Mouse (Mus musculus): Measurements from ENCODE around the gene Pcbp4.

The Pcbp4 gene

GRCm38 (mm10) chr9:106428719-106429220 is 24.3 kb upstream of the Pcbp4 start:
- POLR2A ChIA-PET, result interaction anchor here (0.6 to 14.6 kb wide), 93 partner anchors 7 to 394 kb away, joined by 3 to 505 read pairs (median 5); partner anchors contain the start of genes Acy1 (in 3 of the 4), Parp3 (in 3 of the 4), Pcbp4 (in 3 of the 4) and Poc1a (in 3 of the 4)
- CTCF ChIA-PET, result interaction anchor here (0.7 to 3.7 kb wide), 16 partner anchors 10 to 348 kb away, joined by 3 to 35 read pairs (median 3); partner anchors contain the start of genes Parp3 (in 4 of the 4), Rrp9 (in 2 of the 4), Abhd14a (in 1 of the 4) and Abhd14b (in 1 of the 4)

GRCm38 (mm10) chr9:106429221-106430014 is 23.7 kb upstream of the Pcbp4 start, which contains the start of gene Rpl29:
Rpl29 (plus strand) TSS chr9:106429454.
- POLR2A ChIA-PET, result interaction anchor here (0.6 to 14.6 kb wide), 121 partner anchors 8 to 643 kb away, joined by 3 to 505 read pairs (median 4); partner anchors contain the start of genes Parp3 (in 4 of the 4), Abhd14a (in 3 of the 4), Abhd14b (in 3 of the 4) and Acy1 (in 3 of the 4)
- CTCF ChIA-PET, result interaction anchor here (0.6 to 3.7 kb wide), 16 partner anchors 9 to 317 kb away, joined by 3 to 35 read pairs (median 3); partner anchors contain the start of genes Parp3 (in 4 of the 4), Rrp9 (in 2 of the 4), Abhd14a (in 1 of the 4) and Abhd14b (in 1 of the 4)

GRCm38 (mm10) chr9:106430015-106430264 is 23.2 kb upstream of the Pcbp4 start:
- ChIA-PET CTCF (interaction anchor here (0.6 to 3.7 kb wide), 9 partner anchors 8 to 317 kb away, joined by 3 to 35 read pairs (median 3); partner anchors contain the start of genes Parp3 (in 2 of the 4), Abhd14a (in 1 of the 4), Abhd14b (in 1 of the 4) and Acy1 (in 1 of the 4)), POLR2A (interaction anchor here (0.6 to 14.6 kb wide), 86 partner anchors 8 to 644 kb away, joined by 3 to 505 read pairs (median 5); partner anchors contain the start of genes Parp3 (in 4 of the 4), Abhd14a (in 3 of the 4), Abhd14b (in 3 of the 4) and Acy1 (in 3 of the 4))

DNA sequence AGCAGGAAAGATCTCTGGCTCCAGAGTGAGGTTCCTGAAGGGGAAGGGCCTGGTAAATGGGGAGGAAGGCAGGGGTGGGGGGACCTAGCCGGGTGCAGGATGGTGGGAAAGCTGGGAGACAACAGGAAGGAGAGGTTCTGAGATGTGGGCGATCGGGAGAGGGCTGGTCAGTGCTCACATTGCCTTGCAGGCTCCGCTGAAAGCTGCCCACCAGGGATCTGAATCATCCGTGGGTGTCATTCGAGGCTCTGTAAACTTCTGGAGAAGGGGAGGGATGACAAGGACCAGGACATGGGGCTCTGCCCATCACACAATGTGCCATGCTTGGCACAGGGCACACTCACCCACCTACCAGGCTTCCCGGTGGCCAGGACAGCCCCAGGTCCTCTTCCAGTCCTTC is 19.7 kb upstream of the Pcbp4 start:
- CTCF ChIA-PET, result interaction anchor here in 2 of 4 experiments (1.4 to 2.5 kb wide), 4 partner anchors 12 to 43 kb away, joined by 4 to 13 read pairs (median 8); partner anchors contain the start of genes Parp3 (in 2 of the 2) and Rrp9 (in 1 of the 2)
- POLR2A ChIA-PET, result interaction anchor here (0.5 to 14.6 kb wide), 42 partner anchors 8 to 941 kb away, joined by 3 to 505 read pairs (median 5); partner anchors contain the start of genes Parp3 (in 4 of the 4), Pcbp4 (in 3 of the 4), Rrp9 (in 3 of the 4) and Abhd14a (in 2 of the 4)

- ChIA-PET CTCF (interaction anchor here in 2 of 4 experiments (0.6 to 1.5 kb wide), 3 partner anchors 14 to 207 kb away, joined by 3 to 4 read pairs (median 4); partner anchors contain the start of gene Parp3 (in 1 of the 2)), POLR2A (interaction anchor here in 3 of 4 experiments (0.6 to 14.6 kb wide), 14 partner anchors 11 to 265 kb away, joined by 3 to 505 read pairs (median 4); partner anchors contain the start of genes Abhd14a (in 2 of the 3), Abhd14b (in 2 of the 3), Parp3 (in 2 of the 3) and Pcbp4 (in 2 of the 3))
Observed at GRCm38 (mm10) chr9:106436566-106436965, 16.5 kb upstream of the Pcbp4 start.

- POLR2A ChIA-PET, result interaction anchor here in 3 of 4 experiments (0.6 to 16.1 kb wide), 7 partner anchors 8 to 29 kb away, joined by 3 to 196 read pairs (median 4); partner anchors contain the start of gene Rpl29 (in 2 of the 3)
Observed at GRCm38 (mm10) chr9:106442680-106443079, 10.4 kb upstream of the Pcbp4 start.

GRCm38 (mm10) chr9:106444836-106445235 is 8.3 kb upstream of the Pcbp4 start:
- ChIA-PET POLR2A (interaction anchor here in 2 of 4 experiments (1.2 to 16.6 kb wide), 6 partner anchors 9 to 141 kb away, joined by 3 to 505 read pairs (median 8); partner anchors contain the start of genes Rpl29 (in 2 of the 2), Acy1 (in 1 of the 2), Parp3 (in 1 of the 2) and Rrp9 (in 1 of the 2)), CTCF (interaction anchor here in 2 of 4 experiments (1.9 to 2.1 kb wide), 2 partner anchors 32 kb away, joined by 5 to 12 read pairs; partner anchors contain the start of genes Parp3 (in 2 of the 2) and Rrp9 (in 1 of the 2))

More at GRCm38 (mm10) chr9:106442680-106443079, 10.4 kb upstream of the Pcbp4 start:
- CTCF ChIA-PET, result interaction anchor here in 3 of 4 experiments (0.7 to 1.9 kb wide), 4 partner anchors 21 to 34 kb away, joined by 3 to 5 read pairs (median 4); partner anchors contain the start of gene Parp3 (in 1 of the 3)

DNA sequence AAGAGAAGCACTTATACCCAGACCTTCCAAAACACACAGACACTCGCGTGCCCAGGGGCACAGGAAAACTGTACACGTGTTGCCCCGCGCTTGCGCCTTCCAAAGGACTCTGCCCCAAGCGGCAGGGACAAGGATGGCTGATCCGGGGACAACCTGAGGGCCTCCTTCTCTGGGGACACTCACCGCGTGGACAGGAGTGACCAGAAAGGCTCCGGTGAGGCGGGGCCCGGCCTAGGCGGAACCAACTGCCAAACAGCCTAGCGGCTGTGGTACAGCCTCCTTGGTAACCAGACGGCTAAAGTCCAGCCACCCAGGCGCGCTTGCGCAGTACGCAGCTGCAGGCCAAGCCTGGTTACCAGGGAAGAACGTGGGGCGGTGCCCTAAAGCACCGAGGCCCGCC is 5.7 kb upstream of the Pcbp4 start, which contains the start of the genes Abhd14b and Abhd14a:
Gene Abhd14b (plus strand): TSS at position 112 of the 400 bp plus-strand sequence.
Gene Abhd14a (minus strand): TSS at position 331 of the 400 bp plus-strand sequence.
- ChIA-PET POLR2A (interaction anchor here (0.6 to 16.6 kb wide), 26 partner anchors 8 to 277 kb away, joined by 3 to 505 read pairs (median 4); partner anchors contain the start of genes Parp3 (in 3 of the 4), Rpl29 (in 3 of the 4), Acy1 (in 2 of the 4) and Rrp9 (in 2 of the 4)), CTCF (interaction anchor here in 3 of 4 experiments (0.9 to 7.4 kb wide), 16 partner anchors 9 to 236 kb away, joined by 3 to 86 read pairs (median 5); partner anchors contain the start of genes Parp3 (in 3 of the 3), Acy1 (in 2 of the 3), Rrp9 (in 2 of the 3) and Rpl29 (in 1 of the 3))

GRCm38 (mm10) chr9:106447951-106448350 is 5.1 kb upstream of the Pcbp4 start:
- CTCF ChIA-PET, result interaction anchor here in 3 of 4 experiments (0.5 to 7.4 kb wide), 18 partner anchors 9 to 299 kb away, joined by 3 to 86 read pairs (median 4); partner anchors contain the start of genes Acy1 (in 3 of the 3), Parp3 (in 3 of the 3), Rrp9 (in 2 of the 3) and Alas1 (in 1 of the 3)

DNA sequence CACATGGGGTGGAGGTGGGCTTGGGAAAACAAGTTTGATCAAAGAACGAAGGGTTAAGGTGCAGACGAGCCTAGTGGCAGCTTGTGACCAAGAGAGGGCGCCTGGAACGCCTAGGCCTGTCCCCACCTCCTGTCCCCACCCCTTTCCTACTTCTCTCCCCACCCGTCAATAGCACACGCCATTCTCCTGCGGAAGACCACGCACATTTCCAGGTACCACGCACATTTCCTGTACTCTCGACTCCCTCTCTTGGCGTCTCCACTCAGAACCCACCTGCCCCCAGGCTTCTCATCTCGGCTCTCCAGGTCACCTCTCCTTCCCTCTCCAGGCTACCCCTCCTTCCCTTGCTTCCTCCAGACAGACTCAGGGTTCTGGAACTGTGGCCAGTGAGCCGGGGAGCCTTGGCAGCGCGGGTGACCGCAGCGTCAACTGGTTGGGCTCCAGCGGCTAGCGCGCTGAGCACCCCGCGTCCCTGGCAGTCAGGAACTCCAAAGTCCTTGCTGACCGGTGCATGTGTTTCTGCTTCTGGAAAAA is 4.5 kb upstream of the Pcbp4 start:
- CTCF ChIA-PET, result interaction anchor here in 3 of 4 experiments (0.5 to 7.4 kb wide), 16 partner anchors 10 to 300 kb away, joined by 3 to 86 read pairs (median 4); partner anchors contain the start of genes Acy1 (in 3 of the 3), Parp3 (in 2 of the 3), Alas1 (in 1 of the 3) and Rpl29 (in 1 of the 3)
- POLR2A ChIA-PET, result interaction anchor here (0.6 to 16.6 kb wide), 19 partner anchors 9 to 278 kb away, joined by 3 to 505 read pairs (median 4); partner anchors contain the start of genes Parp3 (in 3 of the 4), Rpl29 (in 3 of the 4), Acy1 (in 2 of the 4) and Rrp9 (in 2 of the 4)

More at GRCm38 (mm10) chr9:106447951-106448350, 5.1 kb upstream of the Pcbp4 start:
- POLR2A ChIA-PET, result interaction anchor here (0.5 to 16.6 kb wide), 28 partner anchors 9 to 278 kb away, joined by 3 to 505 read pairs (median 4); partner anchors contain the start of genes Parp3 (in 3 of the 4), Rpl29 (in 3 of the 4), Acy1 (in 2 of the 4) and Rrp9 (in 2 of the 4)

DNA sequence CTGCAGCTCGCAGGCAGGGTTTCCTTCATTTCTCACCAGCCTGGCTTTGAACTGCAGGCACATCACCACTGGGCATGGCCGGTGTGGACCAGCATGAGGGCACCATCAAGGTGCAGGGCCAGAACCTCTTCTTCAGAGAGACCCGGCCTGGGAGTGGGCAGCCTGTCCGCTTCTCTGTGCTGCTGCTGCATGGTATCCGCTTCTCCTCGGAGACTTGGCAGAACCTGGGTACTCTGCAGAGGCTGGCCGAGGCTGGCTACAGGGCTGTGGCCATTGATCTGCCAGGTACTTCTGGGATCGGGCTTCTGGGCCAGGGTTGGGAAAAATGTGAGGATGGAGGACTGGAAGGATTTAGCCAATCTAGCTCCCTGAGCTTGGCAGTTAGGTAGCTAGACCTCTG is 3.1 kb upstream of the Pcbp4 start:
- CTCF ChIA-PET, result interaction anchor here in 3 of 4 experiments (0.9 to 7.4 kb wide), 6 partner anchors 22 to 194 kb away, joined by 3 to 86 read pairs (median 7); partner anchors contain the start of genes Parp3 (in 3 of the 3) and Rrp9 (in 1 of the 3)

GRCm38 (mm10) chr9:106450661-106451060 is 2.4 kb upstream of the Pcbp4 start:
- CTCF ChIA-PET, result interaction anchor here (0.6 to 7.4 kb wide), 7 partner anchors 21 to 384 kb away, joined by 3 to 86 read pairs (median 6); partner anchors contain the start of genes Parp3 (in 3 of the 4) and Rrp9 (in 1 of the 4)
- POLR2A ChIA-PET, result interaction anchor here in 3 of 4 experiments (0.5 to 16.6 kb wide), 26 partner anchors 8 to 289 kb away, joined by 3 to 505 read pairs (median 5); partner anchors contain the start of genes Acy1 (in 3 of the 3), Rpl29 (in 3 of the 3), Parp3 (in 2 of the 3) and Rrp9 (in 2 of the 3)

More for the DNA sequence above, 3.1 kb upstream of the Pcbp4 start:
- POLR2A ChIA-PET, result interaction anchor here in 3 of 4 experiments (0.7 to 16.6 kb wide), 20 partner anchors 8 to 280 kb away, joined by 3 to 505 read pairs (median 6); partner anchors contain the start of genes Acy1 (in 3 of the 3), Rpl29 (in 3 of the 3), Parp3 (in 2 of the 3) and Rrp9 (in 2 of the 3)

DNA sequence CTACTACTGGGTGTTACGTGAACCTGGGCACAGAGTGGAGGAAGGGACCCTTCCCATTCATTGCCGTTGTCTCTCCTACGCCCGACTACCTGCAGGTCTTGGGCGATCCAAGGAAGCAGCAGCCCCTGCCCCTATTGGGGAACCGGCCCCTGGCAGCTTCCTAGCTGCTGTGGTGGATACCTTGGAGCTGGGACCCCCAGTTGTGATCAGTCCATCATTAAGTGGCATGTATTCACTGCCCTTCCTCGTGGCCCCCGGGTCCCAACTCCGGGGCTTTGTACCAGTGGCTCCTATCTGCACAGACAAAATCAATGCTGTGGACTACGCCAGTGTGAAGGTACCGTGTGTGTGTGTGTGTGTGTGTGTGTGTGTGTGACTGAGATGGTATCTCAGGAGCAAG is 1.8 kb upstream of the Pcbp4 start:
- CTCF ChIA-PET, result interaction anchor here in 2 of 4 experiments (1.0 to 7.4 kb wide), 4 partner anchors 13 to 25 kb away, joined by 3 to 86 read pairs (median 7); partner anchors contain the start of genes Parp3 (in 2 of the 2), Acy1 (in 1 of the 2) and Rrp9 (in 1 of the 2)
- POLR2A ChIA-PET, result interaction anchor here in 3 of 4 experiments (0.8 to 16.6 kb wide), 19 partner anchors 9 to 289 kb away, joined by 3 to 505 read pairs (median 6); partner anchors contain the start of genes Acy1 (in 3 of the 3), Rpl29 (in 3 of the 3), Parp3 (in 2 of the 3) and Rrp9 (in 2 of the 3)

- POLR2A ChIA-PET, result interaction anchor here in 3 of 4 experiments (0.6 to 16.6 kb wide), 14 partner anchors 8 to 210 kb away, joined by 3 to 505 read pairs (median 10); partner anchors contain the start of genes Rpl29 (in 3 of the 3), Acy1 (in 2 of the 3), Parp3 (in 2 of the 3) and Rrp9 (in 2 of the 3)
- CTCF ChIA-PET, result interaction anchor here in 1 of 4 experiments (1.0 to 7.4 kb wide), 2 partner anchors 14 to 24 kb away, joined by 3 to 86 read pairs; partner anchors contain the start of genes Acy1, Parp3 and Rrp9
Observed at GRCm38 (mm10) chr9:106451899-106452298, 1.2 kb upstream of the Pcbp4 start.

DNA sequence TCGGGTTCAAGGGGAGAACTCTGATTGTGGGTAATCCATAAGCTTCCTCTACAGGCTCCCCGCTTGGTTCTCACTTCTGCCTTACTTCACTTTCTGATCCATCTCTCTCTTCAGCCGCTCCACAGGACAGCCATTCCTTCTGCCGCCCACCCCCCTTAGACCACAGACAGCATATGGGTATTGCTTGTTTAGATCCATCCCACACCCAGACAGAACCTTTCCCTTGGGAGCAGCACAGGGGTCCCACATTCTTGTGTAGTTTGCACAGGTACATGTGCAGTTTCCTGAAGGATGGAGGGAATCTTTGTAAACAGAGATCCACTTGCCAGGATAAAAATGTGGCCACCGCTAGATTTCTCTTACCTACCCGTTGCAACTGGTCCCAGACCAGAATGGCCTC is 740 bp upstream of the Pcbp4 start:
- POLR2A ChIA-PET, result interaction anchor here (0.6 to 16.6 kb wide), 17 partner anchors 13 to 282 kb away, joined by 3 to 505 read pairs (median 5); partner anchors contain the start of genes Acy1 (in 3 of the 4), Rpl29 (in 3 of the 4), Parp3 (in 2 of the 4) and Rrp9 (in 2 of the 4)
- CTCF ChIA-PET, result interaction anchor here in 2 of 4 experiments (1.3 to 7.4 kb wide), 3 partner anchors 24 to 31 kb away, joined by 6 to 86 read pairs (median 9); partner anchors contain the start of genes Parp3 (in 2 of the 2) and Rrp9 (in 1 of the 2)

Measured in embryonic stem cell, embryonic (primary cell).